Mouse (Mus musculus) lung, embryonic 15.5 days (tissue): Measurements from ENCODE around the gene Fh1. TPM values are rescaled to one million over a fixed set of nuclear protein-coding genes. Genes with fewer than 3 reads are reported as not detected.

Source experiments
- ATAC-seq: fragments of 200-750 bp; cut with Nextera tagmentation; 2 replicates; pipeline ENCODE4 v1.8.0; 2017; ENCODE audit warnings: moderate number of reproducible peaks, borderline replicate concordance; ENCODE audit not compliant: low FRiP score, low TSS enrichment; ENCODE audit errors: extremely low read depth
- H3K27ac ChIP-seq: fragments of 300-500 bp; sonication (generic); 2 replicates; pipeline ENCODE4 v1.5.1; 2015; ENCODE audit warnings: moderate library complexity, mild to moderate bottlenecking, inconsistent platforms
- H3K27me3 ChIP-seq: fragments of 300-500 bp; sonication (generic); 2 replicates; pipeline ENCODE4 v1.6.1; 2015; ENCODE audit warnings: inconsistent platforms
- H3K36me3 ChIP-seq: fragments of 300-500 bp; sonication (generic); 2 replicates; pipeline ENCODE4 v1.6.1; 2015; ENCODE audit warnings: inconsistent platforms
- H3K4me1 ChIP-seq: fragments of 300-500 bp; sonication (generic); 2 replicates; pipeline ENCODE4 v1.6.1; 2015; ENCODE audit warnings: inconsistent platforms
- H3K4me2 ChIP-seq: fragments of 300-500 bp; sonication (generic); 2 replicates; pipeline ENCODE4 v1.6.1; 2015; ENCODE audit warnings: inconsistent platforms, mild to moderate bottlenecking, moderate library complexity
- H3K4me3 ChIP-seq: fragments of 300-500 bp; sonication (generic); 2 replicates; pipeline ENCODE4 v1.5.1; 2015; ENCODE audit warnings: mild to moderate bottlenecking, inconsistent platforms
- H3K9ac ChIP-seq: fragments of 300-500 bp; sonication (generic); 2 replicates; pipeline ENCODE4 v1.6.1; 2015; ENCODE audit warnings: inconsistent platforms
- H3K9me3 ChIP-seq: fragments of 300-500 bp; sonication (generic); 2 replicates; pipeline ENCODE4 v1.6.1; 2016; ENCODE audit warnings: inconsistent platforms
- WGBS: fragments of 180-500 bp; shearing (Covaris S2); methylation state at CpG from one replicate; pipeline ENCODE4 v1.1.7; 2015; 5-methylcytosine and 5-hydroxymethylcytosine counted together
- polyA plus RNA-seq: library from polyadenylated mRNA; unstranded; fragments of >200 nt; fragmentation: Nextera tagmentation; extraction: Ambion mirVana; gene quantifications from 2 replicates; pipeline ENCODE4 v1.2.1, GENCODE M21; 2015

Fh1 gene
- polyA plus RNA-seq, result 103 and 109 TPM in 2 replicates

DNA sequence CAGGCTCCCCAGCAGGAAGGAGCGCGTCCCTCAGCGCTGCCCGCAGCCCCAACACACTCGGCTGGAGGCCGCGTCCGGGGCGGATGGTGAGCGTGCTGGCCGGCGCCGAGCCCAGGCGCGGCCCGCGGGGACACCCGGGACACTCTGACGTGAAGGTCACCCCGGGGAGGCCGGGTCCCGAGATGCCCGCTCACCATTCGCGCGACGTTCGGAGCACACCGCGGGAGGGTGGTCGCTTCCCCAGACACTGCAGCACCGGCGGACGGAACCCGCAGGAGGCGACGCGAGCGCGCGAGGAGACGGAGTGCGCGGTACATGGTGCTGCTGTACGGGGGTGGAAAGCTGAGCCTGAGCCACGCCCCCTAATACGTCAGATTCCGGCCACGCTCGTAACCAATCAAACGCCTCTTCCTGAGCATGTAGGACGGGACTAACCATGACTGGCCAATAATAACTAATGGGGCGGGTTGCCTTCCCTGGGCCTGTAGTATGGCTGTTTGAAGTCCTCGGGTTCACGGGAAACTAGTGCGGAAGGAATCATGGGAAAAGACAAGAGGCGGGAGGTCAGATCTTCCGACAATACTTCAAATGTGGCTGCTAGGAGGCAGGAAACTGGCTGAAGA lies at the start of gene Fh1:
Gene Fh1, minus strand, starts transcription at position 379 of the 623 bp plus-strand sequence.
- Histone ChIP-seq H3K4me2 (peak within 1 kb of the TSS; percentile 75), H3K9me3 (no peaks in the 10 kb centered on the region)
- WGBS, result 0% methylated on average over 57 of the region's 58 CpGs

DNA sequence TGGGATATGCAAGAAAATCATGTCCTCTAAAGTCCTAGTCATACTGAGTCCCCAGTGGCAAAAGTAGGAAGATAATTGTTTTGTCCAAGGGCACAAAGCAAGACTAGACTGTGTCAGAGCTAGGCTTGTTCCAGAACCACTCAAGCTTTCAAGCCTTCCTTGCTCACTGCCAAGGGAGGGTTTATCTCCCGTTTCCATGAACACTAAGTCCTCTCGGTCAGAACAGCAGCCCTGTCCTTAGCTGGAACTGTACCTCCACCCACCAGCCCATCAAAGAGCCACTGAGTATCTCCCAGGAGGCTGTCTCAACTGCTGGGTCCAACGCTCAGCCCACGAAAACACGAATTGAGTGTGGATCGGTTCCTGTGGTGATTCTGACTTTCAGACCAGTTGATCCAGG lies 49.7 kb upstream of the Fh1 start:
- Histone ChIP-seq H3K4me2 (no peak overlapping the region), H3K27ac (no peak overlapping the region), H3K36me3 (no peaks in the 10 kb centered on the region), H3K9ac (no peak overlapping the region), H3K9me3 (no peaks in the 10 kb centered on the region), H3K27me3 (no peaks in the 10 kb centered on the region), H3K4me3 (no peak overlapping the region), H3K4me1 (no peaks in the 10 kb centered on the region)
- WGBS, result 83% methylated on average over 6 of the region's 6 CpGs
- ATAC-seq, result no peak

More for the DNA sequence above, at the start of gene Fh1:
- peak within 1 kb of the TSS; percentile 87 for H3K9ac ChIP-seq
- no peaks in the 10 kb centered on the region; the same call in 1 of the 2 replicates for H3K36me3 ChIP-seq
- H3K27me3 ChIP-seq, result no peaks in the 10 kb centered on the region
- peaks cover 8% of the 10 kb centered on the region for H3K4me1 ChIP-seq
- peak within 1 kb of the TSS; percentile 84 for H3K4me3 ChIP-seq
- ATAC-seq, result peak; percentile 100
- peak within 1 kb of the TSS; percentile 86 for H3K27ac ChIP-seq

- H3K27ac ChIP-seq, result no peak overlapping the region
- H3K4me2 ChIP-seq, result no peak overlapping the region
- H3K9me3 ChIP-seq, result no peaks in the 10 kb centered on the region
- WGBS, result 66% methylated on average over 7 of the region's 7 CpGs
- no peaks in the 10 kb centered on the region for H3K4me1 ChIP-seq
- H3K27me3 ChIP-seq, result no peaks in the 10 kb centered on the region
- no peak for ATAC-seq
- no peak overlapping the region for H3K4me3 ChIP-seq
- H3K36me3 ChIP-seq, result no peaks in the 10 kb centered on the region
- H3K9ac ChIP-seq, result no peak overlapping the region
Observed at GRCm38 (mm10) chr1:175673563-175674325, 48.3 kb upstream of the Fh1 start.

GRCm38 (mm10) chr1:175671626-175672025 lies 46.2 kb upstream of the Fh1 start:
- Histone ChIP-seq H3K4me1 (no peaks in the 10 kb centered on the region), H3K27ac (no peak overlapping the region), H3K4me2 (no peak overlapping the region), H3K36me3 (no peaks in the 10 kb centered on the region), H3K9ac (no peak overlapping the region), H3K9me3 (no peaks in the 10 kb centered on the region), H3K27me3 (no peaks in the 10 kb centered on the region), H3K4me3 (no peak overlapping the region)
- WGBS, result 12% methylated on average over 1 of the region's 1 CpGs
- ATAC-seq, result no peak

GRCm38 (mm10) chr1:175670042-175670441 lies 44.6 kb upstream of the Fh1 start:
- no peak for ATAC-seq
- no peak overlapping the region for H3K9ac ChIP-seq

DNA sequence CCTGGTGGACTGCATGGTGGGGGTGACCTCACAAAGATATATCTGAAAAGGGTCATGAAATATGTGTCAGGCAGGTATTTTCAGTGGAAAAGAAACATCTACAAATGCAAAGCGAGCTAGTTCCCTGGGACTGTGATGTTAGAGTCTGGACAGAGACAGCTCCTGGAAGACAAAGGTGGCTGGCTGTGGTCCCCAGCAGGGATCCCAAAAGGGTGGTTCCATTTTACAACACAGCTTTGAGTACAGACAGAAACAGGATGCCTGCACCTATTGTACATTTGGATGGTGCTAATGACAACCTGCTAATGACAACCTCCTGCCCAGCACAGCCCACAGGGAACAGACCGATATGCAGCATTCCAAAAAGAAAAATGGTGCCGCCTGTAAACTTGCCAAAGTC lies 44.0 kb upstream of the Fh1 start:
- H3K27me3 ChIP-seq, result no peaks in the 10 kb centered on the region
- H3K9ac ChIP-seq, result no peak overlapping the region
- H3K36me3 ChIP-seq, result no peaks in the 10 kb centered on the region
- no peak overlapping the region for H3K27ac ChIP-seq
- H3K9me3 ChIP-seq, result no peaks in the 10 kb centered on the region
- 84% methylated on average over 3 of the region's 3 CpGs for WGBS
- no peak overlapping the region for H3K4me3 ChIP-seq
- H3K4me2 ChIP-seq, result no peak overlapping the region
- H3K4me1 ChIP-seq, result no peaks in the 10 kb centered on the region
- ATAC-seq, result no peak

More at GRCm38 (mm10) chr1:175670042-175670441, 44.6 kb upstream of the Fh1 start:
- no peaks in the 10 kb centered on the region for H3K36me3 ChIP-seq
- WGBS, result 80% methylated on average over 7 of the region's 7 CpGs
- no peak overlapping the region for H3K27ac ChIP-seq
- H3K27me3 ChIP-seq, result no peaks in the 10 kb centered on the region
- H3K4me3 ChIP-seq, result no peak overlapping the region
- no peaks in the 10 kb centered on the region for H3K4me1 ChIP-seq
- no peaks in the 10 kb centered on the region for H3K9me3 ChIP-seq
- no peak overlapping the region for H3K4me2 ChIP-seq

GRCm38 (mm10) chr1:175668666-175669405 lies 43.4 kb upstream of the Fh1 start:
- Histone ChIP-seq H3K27me3 (no peaks in the 10 kb centered on the region), H3K9ac (no peak overlapping the region), H3K27ac (no peak overlapping the region), H3K36me3 (no peaks in the 10 kb centered on the region), H3K4me3 (no peak overlapping the region), H3K4me2 (no peak overlapping the region), H3K9me3 (no peaks in the 10 kb centered on the region), H3K4me1 (no peaks in the 10 kb centered on the region)
- peak; percentile 39; the same call in 1 of the 2 replicates for ATAC-seq
- 69% methylated on average over 5 of the region's 5 CpGs for WGBS

DNA sequence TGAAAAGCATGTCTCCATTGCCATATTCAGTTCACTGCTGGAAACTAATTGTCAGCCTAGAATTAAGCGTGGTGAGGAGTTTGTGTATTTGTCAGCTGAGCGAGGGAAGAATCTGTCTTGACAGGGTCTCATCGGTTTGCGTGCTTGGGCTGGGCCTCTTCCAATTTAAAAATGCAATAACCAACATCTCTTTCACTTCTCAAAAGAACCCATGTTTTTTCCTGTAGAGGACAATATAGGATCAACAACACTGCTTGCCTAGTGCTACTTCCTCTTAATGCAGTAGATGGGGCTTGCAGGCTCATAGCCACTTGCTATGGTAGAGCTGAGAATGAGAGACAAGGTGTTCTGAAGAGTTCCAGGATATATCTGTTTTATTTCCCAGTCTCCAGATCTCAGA lies 34.5 kb upstream of the Fh1 start:
- ATAC-seq, result no peak
- H3K4me1 ChIP-seq, result no peaks in the 10 kb centered on the region
- no peak overlapping the region for H3K27ac ChIP-seq
- no peak overlapping the region for H3K4me2 ChIP-seq
- WGBS, result 80% methylated on average over 4 of the region's 4 CpGs
- no peaks in the 10 kb centered on the region for H3K27me3 ChIP-seq
- H3K4me3 ChIP-seq, result no peak overlapping the region
- no peaks in the 10 kb centered on the region for H3K36me3 ChIP-seq
- H3K9ac ChIP-seq, result no peak overlapping the region
- H3K9me3 ChIP-seq, result no peaks in the 10 kb centered on the region

- H3K27me3 ChIP-seq, result no peaks in the 10 kb centered on the region
- no peaks in the 10 kb centered on the region for H3K4me1 ChIP-seq
- no peak overlapping the region for H3K4me3 ChIP-seq
- 91% methylated on average over 4 of the region's 4 CpGs for WGBS
- H3K9ac ChIP-seq, result no peak overlapping the region
- H3K27ac ChIP-seq, result no peak overlapping the region
- no peaks in the 10 kb centered on the region for H3K36me3 ChIP-seq
- H3K9me3 ChIP-seq, result no peaks in the 10 kb centered on the region
- ATAC-seq, result no peak
- H3K4me2 ChIP-seq, result no peak overlapping the region
Observed at GRCm38 (mm10) chr1:175648615-175649014, 23.2 kb upstream of the Fh1 start.

- H3K9me3 ChIP-seq, result no peaks in the 10 kb centered on the region
- 24% methylated on average over 9 of the region's 9 CpGs for WGBS
- no peak overlapping the region for H3K27ac ChIP-seq
- no peak for ATAC-seq
- H3K4me1 ChIP-seq, result no peaks in the 10 kb centered on the region
- H3K4me2 ChIP-seq, result no peak overlapping the region
- no peak overlapping the region for H3K4me3 ChIP-seq
- H3K36me3 ChIP-seq, result no peaks in the 10 kb centered on the region
- no peak overlapping the region for H3K9ac ChIP-seq
- H3K27me3 ChIP-seq, result no peaks in the 10 kb centered on the region
Observed at GRCm38 (mm10) chr1:175646952-175647351, 21.5 kb upstream of the Fh1 start.

DNA sequence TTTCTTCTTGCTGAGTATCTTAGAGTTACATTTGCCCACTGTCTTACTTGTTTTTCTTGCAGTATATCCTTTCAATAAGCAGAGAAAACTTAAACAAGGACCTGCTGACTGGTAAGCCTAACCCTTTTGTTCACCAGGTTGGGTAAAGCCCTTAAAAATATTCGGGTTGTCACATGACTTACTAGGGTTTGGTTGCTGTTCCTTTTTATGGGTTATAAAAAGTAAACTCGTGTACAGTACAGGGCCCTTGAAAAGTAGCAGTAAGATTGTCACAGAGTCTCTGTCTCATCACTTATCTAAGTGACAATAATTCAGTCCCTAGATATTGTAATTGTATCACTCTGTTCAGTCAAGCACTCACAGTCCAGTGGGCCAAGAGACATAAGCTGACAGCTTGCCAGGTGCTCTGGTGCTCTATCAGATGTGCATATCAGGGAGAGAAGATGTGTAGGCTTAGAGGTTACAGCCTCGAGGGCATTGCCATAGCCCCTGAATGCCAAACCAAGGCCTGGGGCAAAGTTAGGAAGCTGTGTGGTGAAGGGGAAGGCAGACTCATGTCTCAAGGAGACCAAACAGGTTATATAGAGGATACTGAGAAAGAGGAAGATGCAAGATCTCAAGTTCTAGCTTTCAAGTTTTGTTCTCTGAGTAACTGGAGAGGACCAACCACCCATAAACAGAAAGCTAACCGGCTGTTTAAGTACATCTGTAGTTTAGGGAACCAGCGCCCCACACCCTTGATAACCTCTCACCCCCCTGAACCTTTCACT lies 18.2 kb upstream of the Fh1 start:
- WGBS, result 56% methylated on average over 5 of the region's 5 CpGs
- no peak overlapping the region for H3K27ac ChIP-seq
- no peak overlapping the region for H3K4me2 ChIP-seq
- H3K4me1 ChIP-seq, result no peaks in the 10 kb centered on the region
- H3K9ac ChIP-seq, result no peak overlapping the region
- no peaks in the 10 kb centered on the region for H3K36me3 ChIP-seq
- H3K9me3 ChIP-seq, result no peaks in the 10 kb centered on the region
- H3K4me3 ChIP-seq, result no peak overlapping the region
- ATAC-seq, result no peak
- H3K27me3 ChIP-seq, result no peaks in the 10 kb centered on the region
